Mouse (Mus musculus) 416B (cell line): Measurements from ENCODE around the gene Gas2l1.

ENCODE experiments used
- DNase-seq: peaks from one replicate; pipeline ENCODE4 v3.0.0; 2011; ENCODE audit warnings: low read depth

Gene Gas2l1

GRCm38 (mm10) chr11:5064282-5065055 is 658 bp downstream of the Gas2l1 start:
- DNase-seq, result peak; percentile 33

- no peak for DNase-seq
Measured at GRCm38 (mm10) chr11:5063561-5064281, 1.4 kb downstream of the Gas2l1 start.

- DNase-seq, result no peak
Measured at GRCm38 (mm10) chr11:5062860-5063505, 2.1 kb downstream of the Gas2l1 start.

GRCm38 (mm10) chr11:5062326-5062725 is 2.8 kb downstream of the Gas2l1 start:
- DNase-seq, result no peak

- no peak for DNase-seq
Measured at GRCm38 (mm10) chr11:5061413-5062139, 3.6 kb downstream of the Gas2l1 start.

GRCm38 (mm10) chr11:5060756-5061412 is 4.2 kb downstream of the Gas2l1 start:
- DNase-seq, result no peak

GRCm38 (mm10) chr11:5059704-5060156 is 5.4 kb downstream of the Gas2l1 start:
- DNase-seq, result no peak

GRCm38 (mm10) chr11:5059230-5059629 is 5.9 kb downstream of the Gas2l1 start:
- DNase-seq, result no peak

GRCm38 (mm10) chr11:5058783-5059182 is 6.3 kb downstream of the Gas2l1 start:
- DNase-seq, result no peak

- no peak for DNase-seq
Measured at GRCm38 (mm10) chr11:5057856-5058641, 7.1 kb downstream of the Gas2l1 start, which contains the start of gene Rasl10a. Gene Rasl10a, plus strand, starts transcription at chr11:5058128.

GRCm38 (mm10) chr11:5057541-5057855 is 7.6 kb downstream of the Gas2l1 start:
- DNase-seq, result no peak

GRCm38 (mm10) chr11:5057064-5057463 is 8.1 kb downstream of the Gas2l1 start:
- DNase-seq, result no peak

- DNase-seq, result no peak
Measured at GRCm38 (mm10) chr11:5055945-5056938, 8.9 kb downstream of the Gas2l1 start.

GRCm38 (mm10) chr11:5054874-5055273 is 10.3 kb downstream of the Gas2l1 start:
- no peak for DNase-seq

- peak; percentile 55 for DNase-seq
Measured at GRCm38 (mm10) chr11:5054151-5054550, 11.0 kb downstream of the Gas2l1 start.

GRCm38 (mm10) chr11:5052200-5052854 is 12.8 kb downstream of the Gas2l1 start:
- no peak for DNase-seq

- DNase-seq, result no peak
Measured at GRCm38 (mm10) chr11:5051629-5052028, 13.5 kb downstream of the Gas2l1 start.

GRCm38 (mm10) chr11:5046321-5046926 is 18.7 kb downstream of the Gas2l1 start:
- DNase-seq, result no peak
